ENCODE assay signal across 8 mouse cellular contexts in the genomic region with DNA sequence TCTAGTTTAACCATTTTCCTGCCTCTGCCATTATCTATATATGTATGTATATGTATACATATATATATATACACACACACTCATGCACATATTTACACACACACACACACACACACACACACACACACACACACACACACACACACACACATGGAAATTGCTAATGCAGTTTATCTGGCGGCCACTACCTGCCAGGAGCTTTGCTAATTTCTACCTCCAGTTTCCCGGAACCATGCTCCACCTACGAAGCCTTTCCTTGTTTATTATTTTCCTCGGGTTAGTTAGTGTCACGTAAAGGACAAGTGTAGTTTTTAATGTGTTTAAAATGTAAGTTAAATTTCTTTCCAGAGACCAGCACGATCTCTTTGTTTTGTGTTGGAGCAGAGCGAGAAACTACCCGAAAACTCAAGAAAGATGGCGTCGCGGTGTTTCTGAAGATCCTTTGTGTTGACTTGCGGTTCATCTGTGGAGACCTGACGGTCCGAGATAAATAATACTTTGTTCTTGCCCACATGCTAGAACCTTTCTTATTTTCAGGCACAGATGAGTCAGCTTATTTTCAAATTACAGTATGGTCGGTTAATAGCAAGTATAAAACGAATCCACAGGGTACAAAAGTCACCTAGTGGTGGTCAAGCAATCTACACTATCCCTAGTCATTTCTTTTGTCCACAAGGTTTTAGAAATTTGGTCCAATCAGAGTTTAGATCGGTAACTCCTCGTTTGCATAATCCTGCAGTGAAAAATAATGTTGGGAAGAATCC. TPM values are rescaled to one million over a fixed set of nuclear protein-coding genes. Genes with fewer than 3 reads are reported as not detected.
DNase-seq lines count a peak whose midpoint lies in the region; ATAC-seq lines count a peak whose summit lies in the region.

No protein-coding gene starts in this region.

- H3K4me2 ChIP-seq in stomach, embryonic 15.5 days = peak overlapping the region; percentile 70

- H3K36me3 ChIP-seq in forebrain, embryonic 10.5 days (replicated peaks) = no peaks in the 10 kb centered on the region
- H3K36me3 ChIP-seq in stomach, embryonic 15.5 days = no peaks in the 10 kb centered on the region

- no peaks in the 10 kb centered on the region for H3K9me3 ChIP-seq in forebrain, embryonic 10.5 days
- no peaks in the 10 kb centered on the region for H3K9me3 ChIP-seq in stomach, embryonic 15.5 days

- H3K27me3 ChIP-seq in forebrain, embryonic 10.5 days (ENCODE audit: poor library complexity, severe bottlenecking) = no peaks in the 10 kb centered on the region
- no peaks in the 10 kb centered on the region for H3K27me3 ChIP-seq in stomach, embryonic 15.5 days (replicated peaks)

- H3K27ac ChIP-seq in forebrain, embryonic 10.5 days = peak overlapping the region; percentile 98
- peak overlapping the region; percentile 98 for H3K27ac ChIP-seq in stomach, embryonic 15.5 days

- H3K4me1 ChIP-seq in forebrain, embryonic 10.5 days = peaks cover 9% of the 10 kb centered on the region; the same call in 1 of the 2 replicates
- H3K4me1 ChIP-seq in stomach, embryonic 15.5 days = no peaks in the 10 kb centered on the region

- ATAC-seq in megakaryocyte, adult 5-6 weeks (ENCODE audit: poor library complexity, severe bottlenecking) = peak; percentile 36
- peak; percentile 47; the same call in 1 of the 2 replicates for ATAC-seq in stomach, embryonic 15.5 days (ENCODE audit: insufficient read depth, low FRiP score, low read depth)

- DNase-seq in cerebellum, adult 9-11 months = peak; percentile 60
- DNase-seq in cerebellum, adult 11-12 months = no peak
- DNase-seq in urinary bladder, postnatal 14 days (ENCODE audit: low spot score) = peak; percentile 22
- DNase-seq in urinary bladder, adult 18-20 months (ENCODE audit: low spot score in 2 of 2) = no peak
- peak; percentile 50 for DNase-seq in forebrain, embryonic 10.5 days (ENCODE audit: extremely low spot score, low spot score)
- DNase-seq in induced T-regulatory cell, adult 2 months (ENCODE audit: low read depth) = peak; percentile 81

- peak overlapping the region; percentile 54 for H3K4me3 ChIP-seq in forebrain, embryonic 10.5 days
- H3K4me3 ChIP-seq in stomach, embryonic 15.5 days (replicated peaks) = peak overlapping the region; percentile 45

- 3% methylated on average over 18 of the region's 18 CpGs for WGBS in forebrain, embryonic 10.5 days
- WGBS in stomach, embryonic 15.5 days = 2% methylated on average over 18 of the region's 18 CpGs

- 0 out of 2 replicates have a peak overlapping the region, but pooled peaks have one; percentile 5 for H3K9ac ChIP-seq in stomach, embryonic 15.5 days

RNA-seq across cellular contexts. Expression of gene Hist1h3e, which starts 0.7 kb away (rescaled TPM):
- polyA plus RNA-seq in forebrain, embryonic 10.5 days (2016; fragmentation: Nextera tagmentation; extraction: Ambion mirVana) = 6.1 and 6.7 TPM in 2 replicates
- total RNA-seq in megakaryocyte, adult 5-6 weeks (2015) = 101 and 161 TPM in 2 replicates
- total RNA-seq in megakaryocyte, adult 5-6 weeks (2017) = 295 and 358 TPM in 2 replicates
- 6.7 TPM in 2 replicates for polyA plus RNA-seq in stomach, embryonic 15.5 days (2015; fragmentation: Nextera tagmentation; extraction: Ambion mirVana)

RNA-seq across cellular contexts. Expression of gene Hist1h2ae, which starts 8.1 kb away (rescaled TPM):
- polyA plus RNA-seq in forebrain, embryonic 10.5 days (2016; fragmentation: Nextera tagmentation; extraction: Ambion mirVana) = 102 and 105 TPM in 2 replicates
- total RNA-seq in megakaryocyte, adult 5-6 weeks (2015) = 8.8 and 9.0 TPM in 2 replicates
- 272 and 274 TPM in 2 replicates for total RNA-seq in megakaryocyte, adult 5-6 weeks (2017)
- 95.8 and 121 TPM in 2 replicates for polyA plus RNA-seq in stomach, embryonic 15.5 days (2015; fragmentation: Nextera tagmentation; extraction: Ambion mirVana)

RNA-seq across cellular contexts. Expression of gene Hist1h2bg, which starts 8.3 kb away (rescaled TPM):
- 6.4 and 6.7 TPM in 2 replicates for polyA plus RNA-seq in forebrain, embryonic 10.5 days (2016; fragmentation: Nextera tagmentation; extraction: Ambion mirVana)
- total RNA-seq in megakaryocyte, adult 5-6 weeks (2015) = 325 and 384 TPM in 2 replicates
- 1,715 and 1,721 TPM in 2 replicates for total RNA-seq in megakaryocyte, adult 5-6 weeks (2017)
- polyA plus RNA-seq in stomach, embryonic 15.5 days (2015; fragmentation: Nextera tagmentation; extraction: Ambion mirVana) = 11.7 and 17.0 TPM in 2 replicates

RNA-seq across cellular contexts. Expression of gene Hist1h1d, which starts 9.8 kb away (rescaled TPM):
- 0.58 and 0.60 TPM in 2 replicates for polyA plus RNA-seq in forebrain, embryonic 10.5 days (2016; fragmentation: Nextera tagmentation; extraction: Ambion mirVana)
- 16.7 and 17.0 TPM in 2 replicates for total RNA-seq in megakaryocyte, adult 5-6 weeks (2015)
- 182 and 184 TPM in 2 replicates for total RNA-seq in megakaryocyte, adult 5-6 weeks (2017)
- 0.89 and 0.98 TPM in 2 replicates for polyA plus RNA-seq in stomach, embryonic 15.5 days (2015; fragmentation: Nextera tagmentation; extraction: Ambion mirVana)

RNA-seq across cellular contexts. Expression of gene Hist1h2bf, which starts 11.1 kb away (rescaled TPM):
- 5.8 and 6.9 TPM in 2 replicates for polyA plus RNA-seq in forebrain, embryonic 10.5 days (2016; fragmentation: Nextera tagmentation; extraction: Ambion mirVana)
- 449 and 490 TPM in 2 replicates for total RNA-seq in megakaryocyte, adult 5-6 weeks (2015)
- 736 and 744 TPM in 2 replicates for total RNA-seq in megakaryocyte, adult 5-6 weeks (2017)
- 3.5 and 3.8 TPM in 2 replicates for polyA plus RNA-seq in stomach, embryonic 15.5 days (2015; fragmentation: Nextera tagmentation; extraction: Ambion mirVana)

Comparison
In these comparisons a context has a peak if more than half of its experiments do, and no peak if none do; other contexts are left out.
1. DNase-seq: peak in cerebellum, adult 9-11 months (single experiment), urinary bladder, postnatal 14 days (single experiment), forebrain, embryonic 10.5 days (single experiment) and induced T-regulatory cell, adult 2 months (single experiment); none in cerebellum, adult 11-12 months (single experiment) and urinary bladder, adult 18-20 months (0 of 2).